Comparison of ENCODE assay signal across 15 mouse cellular contexts in genomic region chr5:116278436-116278918, GRCm38 (mm10). TPM values are rescaled to one million over a fixed set of nuclear protein-coding genes. Genes with fewer than 3 reads are reported as not detected.
A peak's percentile ranks its signal among the peaks of the same experiment; 100 is the strongest.
DNase-seq lines count a peak whose midpoint lies in the region; TF ChIP-seq lines count a peak whose summit lies in the region.
"Had no signal": no experiment of that assay in that cellular context is flagged by ENCODE, and none has a peak within 500 bp of the region (broad histone marks: within the 10 kb centered on the region; RNA-seq: fewer than 3 reads in every experiment).

No protein-coding gene starts in this region.

- DNase-seq in layer of hippocampus, adult 11-12 months (ENCODE audit: low spot score): peak; percentile 23
- no peak for DNase-seq in layer of hippocampus, adult 9-10 months (ENCODE audit: low spot score)
- DNase-seq in forebrain, embryonic 10.5 days (ENCODE audit: extremely low spot score, low spot score): peak; percentile 38
- DNase-seq in layer of hippocampus, adult 8-10 months (ENCODE audit: low spot score in 2 of 2): peak; percentile 28 to 39
- DNase-seq in right cerebral cortex, adult 2 months (ENCODE audit: low spot score in 2 of 2): peak; percentile 16 to 46
- no peak for DNase-seq in thymus, adult 2 months
- DNase-seq in heart, postnatal 10 days: no peak
- DNase-seq in spleen, postnatal 14 days (ENCODE audit: low spot score in 2 of 2): no peak
- DNase-seq: adrenal gland, postnatal 36 days; cerebellum, postnatal 25 days had no signal

- 59% methylated on average over 17 of the region's 17 CpGs for WGBS in forebrain, embryonic 10.5 days
- 96% methylated on average over 17 of the region's 17 CpGs for WGBS in thymus, adult 2 months

- H3K9me3 ChIP-seq in forebrain, embryonic 10.5 days: peaks cover 23% of the 10 kb centered on the region
- H3K9me3 ChIP-seq: intestine, embryonic 15.5 days had no signal

- no peaks in the 10 kb centered on the region for H3K36me3 ChIP-seq in forebrain, embryonic 10.5 days (replicated peaks)
- H3K36me3 ChIP-seq in thymus, adult 2 months (ENCODE audit: control insufficient read depth, insufficient read depth, low read length): no peaks in the 10 kb centered on the region
- H3K36me3 ChIP-seq: heart, embryonic 12.5 days; intestine, embryonic 15.5 days; liver, embryonic 15.5 days had no signal

- peak overlapping the region; percentile 66; the same call in 1 of the 2 replicates for H3K27ac ChIP-seq in forebrain, embryonic 10.5 days
- H3K27ac ChIP-seq in thymus, adult 2 months (ENCODE audit: control insufficient read depth, insufficient read depth, low read length): no peak overlapping the region
- H3K27ac ChIP-seq: intestine, embryonic 15.5 days; liver, embryonic 15.5 days had no signal

- intact Hi-C loops in heart, postnatal 10 days (cut with DNase I): no loop called here

- H3K27me3 ChIP-seq in forebrain, embryonic 10.5 days (ENCODE audit: poor library complexity, severe bottlenecking): peaks cover 83% of the 10 kb centered on the region
- no peaks in the 10 kb centered on the region for H3K27me3 ChIP-seq in thymus, adult 2 months (ENCODE audit: control insufficient read depth, insufficient read depth, low read length)
- H3K27me3 ChIP-seq: heart, embryonic 12.5 days; intestine, embryonic 15.5 days; liver, embryonic 15.5 days had no signal

- TF ChIP-seq CTCF in thymus, adult 2 months (IDR thresholded peaks at IDR 0.05; ENCODE audit: borderline replicate concordance, control insufficient read depth, extremely low read depth, insufficient read depth, low read length, poor library complexity): no peak

- peak overlapping the region; percentile 28; the same call in 1 of the 2 replicates for H3K4me3 ChIP-seq in forebrain, embryonic 10.5 days
- H3K4me3 ChIP-seq in thymus, adult 2 months (ENCODE audit: control insufficient read depth, insufficient read depth, low read length): no peak overlapping the region
- H3K4me3 ChIP-seq: heart, embryonic 12.5 days; intestine, embryonic 15.5 days; liver, embryonic 15.5 days had no signal

- TF ChIP-seq POLR2A in thymus, adult 2 months (IDR thresholded peaks at IDR 0.05; ENCODE audit: control insufficient read depth, extremely low read depth, insufficient read depth, low read length, poor library complexity): no peak

- H3K4me1 ChIP-seq in forebrain, embryonic 10.5 days: peaks cover 48% of the 10 kb centered on the region
- H3K4me1 ChIP-seq in thymus, adult 2 months (replicated peaks; ENCODE audit: control insufficient read depth, insufficient read depth, low read length): no peaks in the 10 kb centered on the region; the same call in 1 of the 2 replicates
- H3K4me1 ChIP-seq: intestine, embryonic 15.5 days; liver, embryonic 15.5 days had no signal

RNA-seq across cellular contexts. Expression of gene Ccdc60, which starts 10.3 kb away (rescaled TPM):
- 0.47 and 0.66 TPM in 2 replicates for polyA plus RNA-seq in forebrain, embryonic 10.5 days (2016; fragmentation: Nextera tagmentation; extraction: Ambion mirVana)
- under 1 TPM; 0.14 to 0.52 (median 0.38) TPM for total RNA-seq in layer of hippocampus, adult 8-10 months (2022)
- polyA plus RNA-seq in thymus, adult 2 months (2012; rRNA removed): 0.18 and 0.35 TPM in 2 replicates
- total RNA-seq in heart, postnatal 10 days (2021): not detected
- total RNA-seq: adrenal gland, postnatal 36 days; megakaryocyte progenitor cell, adult 5-6 weeks had no signal
- polyA plus RNA-seq: Patski had no signal

Comparison
In these comparisons a context has a peak if more than half of its experiments do, and no peak if none do; other contexts are left out.
1. DNase-seq: peak in layer of hippocampus, adult 11-12 months (single experiment), forebrain, embryonic 10.5 days (single experiment), layer of hippocampus, adult 8-10 months (2 of 2) and right cerebral cortex, adult 2 months (2 of 2); none in layer of hippocampus, adult 9-10 months (single experiment), thymus, adult 2 months (single experiment), heart, postnatal 10 days (0 of 2) and spleen, postnatal 14 days (0 of 2).